Mouse (Mus musculus): ENCODE data around the gene Tle4.

DNA sequence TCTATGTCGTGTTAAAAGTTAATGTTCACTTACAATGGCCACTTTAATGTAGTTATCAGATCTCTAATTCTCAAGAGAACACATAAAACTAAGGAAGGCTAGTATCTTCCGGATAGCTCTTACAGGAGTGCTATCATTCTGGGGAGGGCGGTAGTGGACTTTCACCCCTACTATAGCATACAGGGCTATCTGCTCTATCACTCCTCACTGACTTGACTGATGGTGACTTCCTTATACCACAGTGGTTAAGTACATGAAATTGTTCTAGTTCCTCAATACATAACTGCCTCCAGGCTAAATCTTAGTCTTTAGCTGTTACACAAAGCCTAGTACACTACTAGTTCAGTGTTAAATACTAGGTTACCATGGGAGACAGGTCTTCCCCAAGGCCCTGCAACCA lies 104.8 kb downstream of the Tle4 start:
- TF ChIP-seq GATA1 (IDR thresholded peaks at IDR 0.05; ENCODE audit: low read length): no peak
- TF ChIP-seq TAL1 (IDR thresholded peaks at IDR 0.05; ENCODE audit: low read length): no peak
